Mouse (Mus musculus): Measurements from ENCODE around the gene Kcnma1.

The Kcnma1 gene

GRCm38 (mm10) chr14:23529229-23529628 lies 485.1 kb downstream of the Kcnma1 start:
- no peak for DNase-seq (ENCODE audit: low read depth)

GRCm38 (mm10) chr14:23525910-23526309 lies 488.4 kb downstream of the Kcnma1 start:
- no peak for DNase-seq (ENCODE audit: low read depth)

- DNase-seq (ENCODE audit: low read depth), result no peak
These were observed 490.3 kb downstream of the Kcnma1 start for GRCm38 (mm10) chr14:23523825-23524491.

- DNase-seq (ENCODE audit: low read depth), result no peak
These were observed 491.6 kb downstream of the Kcnma1 start for GRCm38 (mm10) chr14:23522606-23523159.

- DNase-seq (ENCODE audit: low read depth), result no peak
These were observed 493.1 kb downstream of the Kcnma1 start for GRCm38 (mm10) chr14:23521080-23521684.

GRCm38 (mm10) chr14:23517374-23517773 lies 496.9 kb downstream of the Kcnma1 start:
- DNase-seq (ENCODE audit: low read depth), result no peak

GRCm38 (mm10) chr14:23509792-23510191 lies 504.5 kb downstream of the Kcnma1 start:
- DNase-seq (ENCODE audit: low read depth), result no peak

GRCm38 (mm10) chr14:23502236-23502790 lies 512.0 kb downstream of the Kcnma1 start:
- no peak for DNase-seq (ENCODE audit: low read depth)

- no peak for DNase-seq (ENCODE audit: low read depth)
These were observed 517.5 kb downstream of the Kcnma1 start for GRCm38 (mm10) chr14:23496801-23497200.

- no peak for DNase-seq (ENCODE audit: low read depth)
These were observed 518.0 kb downstream of the Kcnma1 start for GRCm38 (mm10) chr14:23496236-23496740.

- DNase-seq (ENCODE audit: low read depth), result no peak
These were observed 519.8 kb downstream of the Kcnma1 start for GRCm38 (mm10) chr14:23494496-23494800.

- no peak for DNase-seq (ENCODE audit: low read depth)
These were observed 520.4 kb downstream of the Kcnma1 start for GRCm38 (mm10) chr14:23493750-23494495.

- DNase-seq (ENCODE audit: low read depth), result no peak
These were observed 521.5 kb downstream of the Kcnma1 start for GRCm38 (mm10) chr14:23492581-23493360.

GRCm38 (mm10) chr14:23491359-23491758 lies 522.9 kb downstream of the Kcnma1 start:
- DNase-seq (ENCODE audit: low read depth), result no peak

GRCm38 (mm10) chr14:23486687-23487086 lies 527.6 kb downstream of the Kcnma1 start:
- no peak for DNase-seq (ENCODE audit: low read depth)

GRCm38 (mm10) chr14:23485802-23486500 lies 528.3 kb downstream of the Kcnma1 start:
- DNase-seq (ENCODE audit: low read depth), result no peak

GRCm38 (mm10) chr14:23475129-23475528 lies 539.2 kb downstream of the Kcnma1 start:
- no peak for DNase-seq (ENCODE audit: low read depth)

GRCm38 (mm10) chr14:23470071-23470470 lies 544.2 kb downstream of the Kcnma1 start:
- DNase-seq (ENCODE audit: low read depth), result no peak

- DNase-seq (ENCODE audit: low read depth), result no peak
These were observed 549.2 kb downstream of the Kcnma1 start for GRCm38 (mm10) chr14:23465135-23465534.

- no peak for DNase-seq (ENCODE audit: low read depth)
These were observed 555.7 kb downstream of the Kcnma1 start for GRCm38 (mm10) chr14:23458560-23458959.

GRCm38 (mm10) chr14:23451681-23452080 lies 562.6 kb downstream of the Kcnma1 start:
- no peak for DNase-seq (ENCODE audit: low read depth)

Measured in c-Kit-positive CD71-positive TER-119-negative erythroid progenitor cells, embryonic 14.5 days (primary cell).